30 mouse cellular contexts compared by ENCODE assay signal in the genomic region with DNA sequence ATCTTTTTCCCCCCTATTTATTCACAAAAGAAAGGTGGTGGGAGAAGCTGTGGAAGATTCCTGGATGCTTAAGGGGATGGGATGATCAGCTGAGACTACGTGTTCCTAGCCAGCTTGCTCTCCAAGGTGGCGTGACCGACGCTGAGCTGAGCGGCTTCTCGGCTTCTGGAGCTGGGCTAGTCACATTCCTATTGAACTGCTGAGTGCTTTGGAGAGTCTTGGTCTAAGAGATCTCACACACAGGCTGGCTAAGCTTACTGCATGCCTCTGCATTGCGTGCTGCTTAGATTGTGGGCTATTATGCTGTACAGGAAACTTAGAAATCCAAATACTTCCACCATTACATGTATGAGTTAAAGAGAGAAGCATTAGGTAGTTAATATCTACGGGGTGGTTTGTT. TPM values are rescaled to one million over a fixed set of nuclear protein-coding genes. Genes with fewer than 3 reads are reported as not detected.
"Had no signal": no experiment of that assay in that cellular context is flagged by ENCODE, and none has a peak within 500 bp of the region (broad histone marks: within the 10 kb centered on the region; RNA-seq: fewer than 3 reads in every experiment).

No protein-coding gene starts in this region.

- H3K4me3 ChIP-seq: gastrocnemius, adult 2 months; heart, embryonic 10.5 days; heart, embryonic 12.5 days; hindbrain, embryonic 10.5 days; hindbrain, embryonic 12.5 days; intestine, embryonic 15.5 days; layer of hippocampus, adult 2 months; left cerebral cortex, adult 2 months; limb, embryonic 10.5 days; limb, embryonic 12.5 days had no signal

- H3K27ac ChIP-seq: gastrocnemius, adult 2 months; heart, embryonic 10.5 days; hindbrain, embryonic 10.5 days; hindbrain, embryonic 12.5 days; hindbrain, embryonic 14.5 days; intestine, embryonic 15.5 days; layer of hippocampus, adult 2 months; left cerebral cortex, adult 2 months; limb, embryonic 10.5 days; limb, embryonic 12.5 days had no signal

- DNase-seq: forebrain, postnatal 0 days; gastrocnemius, adult 2 months; gastrocnemius, postnatal 10 days; gastrocnemius, postnatal 25 days; heart, adult 18-20 months; heart, postnatal 10 days; heart, postnatal 4 days; kidney, adult 18-20 months; kidney, adult 8-10 months; kidney, postnatal 10 days; kidney, postnatal 25 days; kidney, postnatal 4 days had no signal

- H3K4me2 ChIP-seq: heart, embryonic 12.5 days; hindbrain, embryonic 12.5 days; hindbrain, embryonic 14.5 days; intestine, embryonic 15.5 days; limb, embryonic 12.5 days had no signal

- ATAC-seq: forebrain, postnatal 0 days; hindbrain, embryonic 16.5 days; inflammation-experienced regulatory T-cells, adult 6 months; intestine, embryonic 15.5 days; intestine, postnatal 0 days had no signal

- H3K36me3 ChIP-seq: intestine, embryonic 15.5 days had no signal

- H3K27me3 ChIP-seq: heart, embryonic 12.5 days; hindbrain, embryonic 12.5 days; intestine, embryonic 15.5 days; limb, embryonic 12.5 days had no signal

- H3K9me3 ChIP-seq: heart, embryonic 10.5 days; heart, embryonic 12.5 days; hindbrain, embryonic 10.5 days; hindbrain, embryonic 12.5 days; intestine, embryonic 15.5 days; limb, embryonic 10.5 days; limb, embryonic 12.5 days had no signal

- H3K4me1 ChIP-seq: heart, embryonic 10.5 days; heart, embryonic 12.5 days; hindbrain, embryonic 10.5 days; hindbrain, embryonic 12.5 days; intestine, embryonic 15.5 days; limb, embryonic 10.5 days; limb, embryonic 12.5 days had no signal

- H3K9ac ChIP-seq: forebrain, postnatal 0 days; heart, embryonic 12.5 days; hindbrain, embryonic 12.5 days; hindbrain, embryonic 14.5 days; intestine, embryonic 15.5 days; limb, embryonic 12.5 days had no signal

RNA-seq across cellular contexts. Expression of a gene that starts 45.4 kb away (rescaled TPM):
- polyA plus RNA-seq: forebrain, postnatal 0 days; heart, embryonic 10.5 days; heart, embryonic 12.5 days; heart, embryonic 14.5 days; heart, embryonic 16.5 days; hindbrain, embryonic 10.5 days; hindbrain, embryonic 12.5 days; hindbrain, embryonic 16.5 days; inflammation-experienced regulatory T-cells, adult 6 months; intestine, embryonic 15.5 days; intestine, postnatal 0 days; kidney, embryonic 14.5 days; kidney, embryonic 16.5 days; limb, embryonic 10.5 days; limb, embryonic 12.5 days; limb, embryonic 14.5 days had no signal
